Mouse (Mus musculus) myocyte (in vitro differentiated cells): ENCODE data around the gene 1700016K19Rik. TPM values are rescaled to one million over a fixed set of nuclear protein-coding genes. Genes with fewer than 3 reads are reported as not detected.

Source experiments
- H3K27me3 ChIP-seq: one replicate; pipeline ENCODE4 v1.6.1; 2011; ENCODE audit not compliant: control insufficient read depth, insufficient read depth, insufficient read length
- H3K36me3 ChIP-seq: one replicate; pipeline ENCODE4 v1.6.1; 2011; ENCODE audit not compliant: control insufficient read depth, insufficient read depth
- H3K4me2 ChIP-seq: one replicate; pipeline ENCODE4 v1.6.1; 2011; ENCODE audit warnings: low read depth, control low read depth
- H3K4me3 ChIP-seq: one replicate; pipeline ENCODE4 v1.5.1; 2011; ENCODE audit warnings: mild to moderate bottlenecking, control low read depth, moderate library complexity
- H3K79me2 ChIP-seq: one replicate; pipeline ENCODE4 v1.6.1; 2011; ENCODE audit not compliant: control insufficient read depth, insufficient read depth
- H3ac ChIP-seq: one replicate; pipeline ENCODE4 v1.6.1; 2011; ENCODE audit not compliant: control insufficient read depth, insufficient read length
- CEBPB ChIP-seq: IDR thresholded peaks from 2 replicates; pipeline ENCODE4 v1.6.1; 2011; ENCODE audit warnings: mild to moderate bottlenecking, moderate library complexity; ENCODE audit not compliant: poor library complexity, insufficient read depth, severe bottlenecking
- E2F4 ChIP-seq: IDR thresholded peaks from one replicate; pipeline ENCODE4 v1.6.1; 2011; ENCODE audit warnings: mild to moderate bottlenecking, control low read depth, moderate library complexity; ENCODE audit not compliant: insufficient read depth
- MAX ChIP-seq: IDR thresholded peaks from one replicate; pipeline ENCODE4 v1.6.1; 2011; ENCODE audit warnings: low read depth, mild to moderate bottlenecking, control low read depth
- MYOD1 ChIP-seq, 3 experiments: IDR thresholded peaks; one replicate each; pipeline ENCODE4 v1.6.1; 2011; ENCODE audit warnings: control low read depth in 2 of 3, low read depth in 2 of 3, mild to moderate bottlenecking in 2 of 3, moderate library complexity in 1 of 3; ENCODE audit not compliant: insufficient read length in 2 of 3, control insufficient read depth in 1 of 3
- MYOG ChIP-seq, 3 experiments: IDR thresholded peaks; one replicate each; pipeline ENCODE4 v1.6.1; 2011; ENCODE audit warnings: control low read depth in 2 of 3, low read depth in 2 of 3, mild to moderate bottlenecking in 2 of 3; ENCODE audit not compliant: insufficient read length in 2 of 3, control insufficient read depth in 1 of 3, insufficient read depth in 1 of 3
- POLR2A ChIP-seq: IDR thresholded peaks from one replicate; pipeline ENCODE4 v1.6.1; 2011; ENCODE audit warnings: low read depth, mild to moderate bottlenecking, control low read depth, moderate library complexity; ENCODE audit not compliant: insufficient read length
- POLR2AphosphoS2 ChIP-seq: IDR thresholded peaks from one replicate; pipeline ENCODE4 v1.6.1; 2011; ENCODE audit warnings: low read depth, control low read depth; ENCODE audit not compliant: insufficient read length
- REST ChIP-seq: IDR thresholded peaks from one replicate; pipeline ENCODE4 v1.6.1; 2011; ENCODE audit warnings: mild to moderate bottlenecking, control low read depth, moderate library complexity; ENCODE audit not compliant: insufficient read depth, insufficient read length
- SRF ChIP-seq: IDR thresholded peaks from one replicate; pipeline ENCODE4 v1.6.1; 2011; ENCODE audit warnings: low read depth; ENCODE audit not compliant: control insufficient read depth, insufficient read length
- TCF12 ChIP-seq: IDR thresholded peaks from one replicate; pipeline ENCODE4 v1.6.1; 2011; ENCODE audit warnings: mild to moderate bottlenecking, control low read depth; ENCODE audit not compliant: poor library complexity, insufficient read depth, severe bottlenecking
- TCF3 ChIP-seq: IDR thresholded peaks from one replicate; pipeline ENCODE4 v1.6.1; 2011; ENCODE audit warnings: low read depth, control low read depth; ENCODE audit not compliant: insufficient read length
- USF1 ChIP-seq: IDR thresholded peaks from one replicate; pipeline ENCODE4 v1.6.1; 2011; ENCODE audit warnings: low read depth, mild to moderate bottlenecking, control low read depth, moderate library complexity
- polyA plus RNA-seq: library from polyadenylated mRNA; unstranded; fragments of >200 nt; fragmentation: generic; extraction: Trizol; gene quantifications from one replicate; pipeline ENCODE4 v1.2.1, GENCODE M21; 2012; ENCODE audit warnings: missing spikeins

The 1700016K19Rik gene
- polyA plus RNA-seq, 1 experiment, result 0.06 TPM

GRCm38 (mm10) chr11:75972916-75973567 lies 26.7 kb upstream of the 1700016K19Rik start:
- Histone ChIP-seq H3K4me2 (no peak overlapping the region), H3K27me3 (peaks cover 17% of the 10 kb centered on the region), H3K4me3 (no peak overlapping the region), H3K79me2 (no peaks in the 10 kb centered on the region), H3ac (no peak overlapping the region), H3K36me3 (no peaks in the 10 kb centered on the region)
- no peak for TF ChIP-seq POLR2AphosphoS2
- no peak for TF ChIP-seq REST
- TF ChIP-seq MYOD1 (IDR thresholded peaks at IDR 0.05; ENCODE audit: control insufficient read depth in 1 of 3, insufficient read length in 2 of 3, low read depth in 2 of 3), result no peak
- TF ChIP-seq POLR2A, result no peak
- no peak for TF ChIP-seq CEBPB
- no peak for TF ChIP-seq MYOG (IDR thresholded peaks at IDR 0.05; ENCODE audit: control insufficient read depth in 1 of 3, insufficient read depth in 1 of 3, insufficient read length in 2 of 3, low read depth in 2 of 3)
- TF ChIP-seq SRF, result no peak
- TF ChIP-seq TCF12, result no peak
- no peak for TF ChIP-seq MAX
- TF ChIP-seq TCF3, result no peak
- TF ChIP-seq USF1, result no peak
- no peak for TF ChIP-seq E2F4

- Histone ChIP-seq H3K4me3 (no peak overlapping the region), H3K4me2 (no peak overlapping the region), H3K36me3 (no peaks in the 10 kb centered on the region), H3ac (no peak overlapping the region), H3K79me2 (no peaks in the 10 kb centered on the region), H3K27me3 (peaks cover 13% of the 10 kb centered on the region)
- TF ChIP-seq E2F4, result no peak
- TF ChIP-seq CEBPB, result no peak
- no peak for TF ChIP-seq SRF
- no peak for TF ChIP-seq POLR2A
- no peak for TF ChIP-seq REST
- TF ChIP-seq TCF3, result no peak
- TF ChIP-seq MYOG (IDR thresholded peaks at IDR 0.05; ENCODE audit: control insufficient read depth in 1 of 3, insufficient read depth in 1 of 3, insufficient read length in 2 of 3, low read depth in 2 of 3), result no peak
- no peak for TF ChIP-seq USF1
- no peak for TF ChIP-seq MYOD1 (IDR thresholded peaks at IDR 0.05; ENCODE audit: control insufficient read depth in 1 of 3, insufficient read length in 2 of 3, low read depth in 2 of 3)
- no peak for TF ChIP-seq MAX
- no peak for TF ChIP-seq TCF12
- TF ChIP-seq POLR2AphosphoS2, result no peak
These were observed 25.7 kb upstream of the 1700016K19Rik start for GRCm38 (mm10) chr11:75973988-75974387.

- TF ChIP-seq E2F4 (no peak), POLR2AphosphoS2 (no peak), USF1 (no peak), MYOG (IDR thresholded peaks at IDR 0.05; ENCODE audit: control insufficient read depth in 1 of 3, insufficient read depth in 1 of 3, insufficient read length in 2 of 3, low read depth in 2 of 3) (no peak)
- Histone ChIP-seq H3K79me2 (no peaks in the 10 kb centered on the region), H3K4me2 (no peak overlapping the region), H3ac (no peak overlapping the region), H3K27me3 (peaks cover 21% of the 10 kb centered on the region), H3K36me3 (no peaks in the 10 kb centered on the region), H3K4me3 (no peak overlapping the region)
These were observed 23.0 kb upstream of the 1700016K19Rik start for GRCm38 (mm10) chr11:75976748-75977147.

GRCm38 (mm10) chr11:75978051-75978450 lies 21.7 kb upstream of the 1700016K19Rik start:
- H3K27me3 ChIP-seq, result peaks cover 21% of the 10 kb centered on the region
- no peak overlapping the region for H3K4me2 ChIP-seq
- H3K4me3 ChIP-seq, result no peak overlapping the region
- H3K36me3 ChIP-seq, result no peaks in the 10 kb centered on the region
- no peak overlapping the region for H3ac ChIP-seq
- no peaks in the 10 kb centered on the region for H3K79me2 ChIP-seq
- TF ChIP-seq POLR2AphosphoS2 (no peak), USF1 (no peak), MYOD1 (IDR thresholded peaks at IDR 0.05; ENCODE audit: control insufficient read depth in 1 of 3, insufficient read length in 2 of 3, low read depth in 2 of 3) (no peak)

GRCm38 (mm10) chr11:75980413-75980812 lies 19.3 kb upstream of the 1700016K19Rik start:
- Histone ChIP-seq H3K4me2 (no peak overlapping the region), H3K27me3 (peaks cover 21% of the 10 kb centered on the region), H3ac (no peak overlapping the region), H3K4me3 (no peak overlapping the region), H3K36me3 (no peaks in the 10 kb centered on the region), H3K79me2 (no peaks in the 10 kb centered on the region)
- no peak for TF ChIP-seq CEBPB
- TF ChIP-seq POLR2A, result no peak
- TF ChIP-seq POLR2AphosphoS2, result no peak
- TF ChIP-seq MYOG (IDR thresholded peaks at IDR 0.05; ENCODE audit: control insufficient read depth in 1 of 3, insufficient read depth in 1 of 3, insufficient read length in 2 of 3, low read depth in 2 of 3), result no peak
- TF ChIP-seq TCF3, result no peak
- TF ChIP-seq E2F4, result no peak
- TF ChIP-seq TCF12, result no peak
- TF ChIP-seq REST, result no peak
- no peak for TF ChIP-seq MYOD1 (IDR thresholded peaks at IDR 0.05; ENCODE audit: control insufficient read depth in 1 of 3, insufficient read length in 2 of 3, low read depth in 2 of 3)
